Mouse (Mus musculus) gastrocnemius, postnatal 25 days (tissue): ENCODE data around the gene Mrap2. TPM values are rescaled to one million over a fixed set of nuclear protein-coding genes. Genes with fewer than 3 reads are reported as not detected.

Source experiments
- DNase-seq: peaks from one replicate; pipeline ENCODE4 v3.0.0; 2022
- total RNA-seq, 2 experiments: library from RNA; stranded (reverse); gene quantifications; 1 replicate in 1 of 2; 2 replicates in 1 of 2; pipeline ENCODE4 v1.2.3; 2021

The Mrap2 gene
- total RNA-seq, 2 experiments from 2014 or later: 0.49 to 0.72 TPM

DNA sequence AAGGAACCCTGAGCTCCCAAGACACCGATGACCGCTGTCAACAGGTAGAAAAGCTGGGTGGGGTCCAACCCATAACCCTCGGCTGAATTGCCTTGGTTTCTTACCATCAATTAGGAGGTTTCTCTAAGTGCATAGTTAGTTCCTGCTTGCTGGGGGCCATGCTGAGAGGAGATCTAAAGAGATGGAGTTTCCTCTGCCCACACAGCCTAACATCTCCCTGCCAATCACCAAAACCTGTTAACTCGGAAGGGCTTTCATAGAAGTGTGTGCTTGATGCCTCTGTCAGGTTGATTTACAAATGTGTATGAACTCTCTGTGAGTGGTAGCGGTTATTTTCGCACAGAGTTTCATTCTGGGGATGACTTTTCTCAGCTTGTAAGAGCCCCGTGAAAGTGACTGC lies 34.4 kb downstream of the Mrap2 start:
- DNase-seq: no peak

DNA sequence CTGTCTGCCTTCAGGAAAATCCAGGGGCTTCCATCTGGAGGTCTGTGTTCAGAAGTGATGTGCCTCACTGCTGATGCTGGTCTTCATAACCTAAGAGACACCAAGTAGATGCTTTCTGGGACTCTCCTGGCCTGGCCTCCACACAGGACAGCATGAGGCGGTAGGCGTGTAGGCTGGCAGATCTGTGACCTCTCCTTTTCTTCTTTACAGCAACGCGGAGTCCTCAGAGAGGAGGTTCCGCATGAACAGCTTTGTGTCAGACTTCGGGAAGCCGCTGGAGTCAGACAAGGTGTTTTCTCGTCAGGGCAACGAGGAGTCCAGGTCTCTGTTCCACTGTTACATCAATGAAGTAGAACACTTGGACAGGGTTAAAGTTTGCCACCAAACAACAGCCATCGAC lies 38.1 kb downstream of the Mrap2 start:
- DNase-seq: no peak

DNA sequence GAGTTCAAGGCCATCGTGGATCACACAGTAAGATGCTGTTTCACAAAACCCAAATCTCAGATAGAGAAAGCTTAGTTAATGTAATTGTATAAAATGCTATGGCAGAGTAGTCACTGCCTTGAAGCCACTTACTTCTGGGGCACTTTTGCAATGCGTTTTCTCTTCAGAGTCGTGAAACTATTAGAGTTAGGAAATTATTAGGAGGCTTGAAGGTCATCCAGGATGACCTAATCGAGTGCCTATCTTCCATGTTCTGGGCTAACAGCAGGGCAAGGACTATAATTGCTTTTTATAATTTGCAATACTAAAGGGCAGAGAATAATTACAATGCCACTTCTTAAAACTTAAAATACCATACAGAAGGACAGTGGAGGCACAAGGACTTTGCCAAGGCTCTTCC lies 43.2 kb downstream of the Mrap2 start:
- no peak for DNase-seq

DNA sequence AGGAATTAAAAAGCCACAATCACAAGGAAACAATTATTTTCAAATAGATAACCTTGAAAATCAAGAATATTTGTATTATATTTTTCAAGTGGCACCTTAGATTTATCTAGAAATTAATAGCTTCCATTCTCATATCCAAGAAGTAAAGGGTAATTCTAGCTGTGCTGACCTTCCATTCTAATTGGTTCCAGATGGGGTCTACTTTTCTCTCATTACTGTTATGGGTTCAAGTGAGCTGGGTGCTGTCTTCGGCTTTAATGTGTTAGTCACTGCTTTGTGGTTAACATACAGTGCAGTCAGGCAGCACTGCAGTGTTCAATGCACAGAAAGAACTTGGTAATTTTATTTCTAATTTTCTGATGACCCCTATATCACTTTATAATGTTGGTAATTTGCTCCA lies 49.6 kb downstream of the Mrap2 start:
- DNase-seq: no peak

DNA sequence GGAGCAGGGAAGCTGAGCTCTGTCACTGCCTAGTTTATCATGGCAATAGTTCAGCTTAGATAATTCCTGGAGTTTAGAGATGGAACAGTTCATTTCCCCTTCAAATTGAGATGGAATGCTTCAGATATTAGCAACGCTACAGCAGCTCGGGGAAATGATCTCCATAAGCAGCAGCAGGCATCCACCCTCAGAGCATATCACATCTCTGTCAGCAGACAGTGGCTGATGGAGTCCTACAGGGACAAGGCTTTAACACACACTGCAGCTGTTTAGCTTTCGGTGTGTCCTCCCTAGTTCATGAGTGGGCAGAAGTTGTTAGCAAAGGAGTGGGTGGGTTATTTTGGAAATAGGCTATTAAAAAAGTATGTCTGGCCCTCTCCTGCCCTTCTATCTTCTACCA lies 53.2 kb downstream of the Mrap2 start:
- DNase-seq: no peak

DNA sequence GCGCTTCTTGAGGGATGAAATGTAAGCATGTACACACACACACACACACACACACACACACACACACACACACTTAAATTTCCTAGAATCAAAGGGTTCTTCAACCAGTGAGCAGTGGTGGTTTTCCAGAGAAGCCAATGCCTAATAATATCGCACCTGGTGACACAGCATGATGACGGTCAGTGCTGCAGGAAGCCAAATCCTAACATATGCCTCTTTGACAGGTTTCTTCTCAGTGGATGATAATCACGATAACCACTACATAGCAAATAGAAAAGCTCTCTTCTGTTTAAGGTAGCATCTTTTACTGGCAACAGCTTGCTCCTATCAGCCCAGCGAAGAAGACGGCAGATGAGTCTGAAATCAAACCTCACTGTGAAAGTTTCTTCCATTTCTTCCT lies 53.9 kb downstream of the Mrap2 start:
- no peak for DNase-seq

DNA sequence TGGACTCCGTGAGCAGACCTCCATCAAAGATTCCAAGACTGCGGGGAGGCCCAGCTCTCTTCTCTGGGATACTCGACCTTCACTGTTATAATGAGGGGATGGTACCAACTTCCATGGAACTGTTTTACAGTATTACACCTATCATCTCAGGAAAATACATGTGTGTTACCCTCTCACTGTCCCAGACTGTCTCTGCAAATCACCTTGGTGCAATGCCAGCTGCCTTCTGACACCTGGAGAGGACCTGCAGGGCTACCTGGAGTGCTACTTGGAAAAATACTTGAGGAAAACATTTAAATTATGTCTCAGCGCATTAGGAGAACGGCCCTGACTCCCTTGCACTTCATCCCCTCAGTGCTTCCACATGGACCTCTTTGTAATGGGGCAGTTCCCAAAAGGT lies 56.3 kb downstream of the Mrap2 start:
- no peak for DNase-seq

DNA sequence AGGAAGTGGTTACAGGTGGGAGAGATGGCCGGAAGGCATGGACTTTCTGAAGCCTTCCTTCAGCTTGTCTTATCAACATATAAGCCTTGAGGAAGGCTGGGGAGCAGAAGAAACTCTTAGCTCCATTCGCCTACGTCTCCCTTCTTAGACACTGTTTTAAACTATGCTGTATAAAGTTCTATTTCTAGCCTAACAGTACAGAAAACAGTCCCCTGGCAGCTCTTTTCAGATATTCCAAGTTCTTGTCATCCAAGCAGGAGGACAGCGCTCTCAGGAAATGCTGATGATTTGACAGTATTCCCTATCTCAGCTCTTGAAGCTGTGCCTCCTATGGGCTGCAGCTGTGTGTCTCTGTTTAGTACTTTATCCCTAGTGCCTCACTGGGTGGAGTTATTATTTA lies 56.8 kb downstream of the Mrap2 start:
- DNase-seq: no peak

DNA sequence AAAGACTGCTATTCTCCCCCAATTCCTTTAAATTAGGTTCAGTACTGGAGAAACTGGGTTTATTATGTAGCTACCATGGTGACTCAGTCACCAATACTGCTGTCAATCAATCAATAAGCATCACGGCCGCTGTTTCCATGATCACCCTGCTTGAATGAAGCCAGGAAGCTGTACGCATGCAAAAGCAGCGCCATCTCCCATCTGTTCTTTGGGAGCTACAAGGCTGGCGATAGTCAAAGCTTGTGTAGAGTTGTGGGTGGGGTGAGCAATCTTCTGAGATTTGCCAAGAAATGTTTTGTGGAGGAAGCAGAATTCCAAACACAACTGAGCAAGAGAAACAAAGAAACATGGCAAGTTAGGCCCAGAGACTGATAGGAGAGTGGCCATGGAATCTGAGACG lies 58.3 kb downstream of the Mrap2 start:
- no peak for DNase-seq

DNA sequence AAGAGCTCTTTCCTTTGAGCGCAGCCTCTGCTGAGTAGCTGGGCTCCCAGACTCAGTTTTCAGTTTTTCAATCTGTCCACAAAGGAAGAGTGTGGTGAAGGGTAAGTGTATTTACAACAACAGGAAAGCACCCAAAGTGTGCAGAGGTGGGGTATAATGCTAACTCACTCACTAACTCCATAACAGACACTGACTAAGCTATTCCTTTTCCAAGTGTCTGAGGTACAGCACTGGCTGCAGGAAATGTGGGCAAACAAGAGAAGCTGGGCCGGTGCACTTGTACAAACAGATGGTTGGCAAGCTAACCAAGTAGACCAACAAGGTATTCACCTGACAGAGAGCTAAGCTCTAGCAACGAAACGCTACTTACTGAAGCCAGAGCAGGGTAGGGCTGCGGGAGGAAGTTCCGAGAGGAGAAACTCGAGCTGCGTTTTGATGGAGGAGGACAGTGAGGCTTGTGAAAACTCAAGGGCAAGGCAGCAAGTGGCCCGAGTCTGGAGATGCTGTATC lies 66.8 kb downstream of the Mrap2 start:
- no peak for DNase-seq

DNA sequence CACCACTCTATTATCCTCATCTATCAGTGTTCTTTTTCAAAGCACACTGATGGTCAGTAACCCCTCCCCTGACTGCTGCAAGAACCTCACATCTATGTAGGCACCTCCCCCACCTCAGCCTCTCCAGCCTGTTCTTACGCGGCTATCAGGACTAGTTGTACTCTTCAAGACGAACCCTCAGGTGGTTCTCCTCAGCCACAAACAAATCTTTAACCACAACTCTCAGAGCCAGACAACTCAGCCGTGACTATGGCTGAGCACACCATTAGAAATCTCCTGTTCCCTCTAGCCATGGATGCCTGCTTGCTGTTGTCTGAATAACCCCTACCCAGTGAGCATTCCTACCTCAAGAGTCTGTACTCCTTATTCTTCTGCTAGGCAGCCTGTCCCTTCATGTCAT lies 69.1 kb downstream of the Mrap2 start:
- DNase-seq: no peak

Other genes with a start within 250 kb of the Mrap2 start
- gene Ripply2, start 128.8 kb upstream of the Mrap2 start, total RNA-seq: not detected
- 10 to 100 TPM; 23.7 to 29.5 TPM for gene Cyb5r4, start 122.3 kb upstream of the Mrap2 start, total RNA-seq
- gene Cep162, start 111.2 kb downstream of the Mrap2 start, total RNA-seq: 1 to 10 TPM; 1.7 to 2.0 TPM